Mouse (Mus musculus): Measurements from ENCODE around the gene Mtfr1l.

Mtfr1l gene

DNA sequence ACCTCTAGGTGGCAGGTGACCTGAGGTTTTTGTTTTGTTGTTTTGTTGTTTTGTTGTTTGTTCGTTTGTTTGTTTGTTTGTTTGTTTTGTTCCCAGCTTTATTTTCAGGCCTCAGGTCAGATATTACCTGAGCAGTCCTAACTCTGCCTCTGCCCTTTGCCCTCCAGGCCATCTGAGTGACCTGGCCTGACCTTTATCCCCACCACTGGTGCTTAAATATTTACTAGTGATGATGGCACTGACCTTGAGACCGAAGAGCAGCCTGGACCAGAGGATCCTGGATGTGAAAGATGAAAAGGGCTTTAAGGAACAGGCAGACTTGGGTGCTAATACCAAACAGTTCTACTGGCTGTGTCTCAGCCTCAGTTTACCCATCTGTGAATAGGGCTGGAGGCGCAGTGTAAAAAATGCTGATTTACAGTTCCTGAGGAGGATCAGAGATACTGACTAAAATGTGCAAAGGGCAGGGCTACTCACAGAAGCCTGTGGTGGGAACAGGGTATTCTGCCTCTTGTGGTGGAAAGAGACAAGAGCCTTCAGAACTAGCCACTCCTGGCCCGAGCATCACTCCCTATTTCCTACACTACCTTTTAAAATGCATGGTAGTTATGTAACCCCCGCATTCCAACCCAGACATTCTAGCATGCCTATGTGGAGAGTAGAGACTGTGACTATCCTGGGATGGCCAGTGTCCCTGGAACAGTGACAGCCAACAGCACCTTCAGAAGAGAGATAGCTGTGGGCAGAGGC, 49.9 kb downstream of the Mtfr1l start:
- DNase-seq, result no peak

DNA sequence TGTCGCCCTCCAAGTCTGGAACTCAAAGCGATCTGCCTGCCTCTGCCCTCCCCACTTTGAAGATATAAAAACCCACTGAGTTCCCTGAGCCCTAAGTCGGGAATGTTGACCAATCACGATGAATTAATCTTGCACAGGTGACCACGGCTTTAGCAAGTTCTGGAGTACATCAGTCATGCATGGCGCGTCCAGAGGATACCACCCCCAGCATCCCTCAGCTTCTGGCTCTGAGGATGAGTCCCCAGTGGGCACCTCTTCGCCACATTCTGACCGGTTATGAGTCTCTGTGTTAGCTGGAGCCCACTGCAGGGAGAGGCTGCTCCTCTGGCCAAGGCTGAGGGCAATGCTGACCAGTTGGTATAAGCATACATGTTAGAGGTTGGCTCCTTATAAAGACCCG, 51.0 kb downstream of the Mtfr1l start:
- DNase-seq, result no peak

DNA sequence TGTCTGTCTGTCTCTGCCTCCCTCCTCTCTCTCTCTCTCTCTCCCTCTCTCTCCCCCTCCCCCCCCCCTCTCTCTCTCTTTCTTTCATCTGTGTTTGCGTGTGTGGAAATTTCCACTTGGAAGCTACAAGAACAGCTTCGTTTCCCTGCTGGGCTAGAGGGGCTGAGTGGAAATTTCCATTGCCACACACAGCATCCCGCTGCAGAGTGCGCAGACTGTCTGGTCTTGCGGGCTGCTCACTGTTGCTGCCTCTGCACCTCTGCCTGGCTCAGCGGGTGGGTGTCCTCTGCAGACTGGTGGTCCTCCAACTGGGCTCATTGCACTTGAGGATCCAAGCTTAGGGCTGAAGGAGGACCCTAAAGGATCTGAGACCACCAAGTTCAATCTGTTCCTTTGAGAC, 51.5 kb downstream of the Mtfr1l start:
- no peak for DNase-seq

DNA sequence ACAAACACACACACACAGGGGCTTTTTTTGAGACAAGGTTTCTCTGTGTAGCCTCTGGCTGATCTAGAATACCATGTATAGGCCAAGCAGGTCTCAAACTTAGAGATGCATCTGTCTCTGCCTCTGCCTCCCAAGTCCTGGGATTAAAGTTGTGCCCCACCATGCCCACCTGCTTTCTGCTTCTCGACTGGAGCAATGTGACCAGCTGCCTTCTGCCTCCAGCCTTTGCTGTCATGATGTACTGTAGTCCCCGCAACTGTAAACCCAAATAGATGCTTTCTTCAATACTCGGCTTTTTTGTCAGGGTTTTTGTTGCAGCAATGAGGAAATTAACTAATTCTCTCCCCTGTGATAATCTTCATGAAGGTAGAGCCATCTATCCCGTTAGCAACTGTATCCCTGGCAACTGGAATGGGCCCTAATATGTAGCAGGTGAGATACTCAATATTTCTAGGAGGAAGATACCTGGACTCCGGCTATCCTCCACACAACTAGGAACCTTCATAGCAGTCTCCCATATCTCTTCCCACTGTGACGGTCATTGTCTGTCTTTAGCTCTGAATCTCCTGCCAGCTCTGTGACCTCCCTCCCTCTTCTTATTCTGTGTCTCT, 52.0 kb downstream of the Mtfr1l start:
- no peak for DNase-seq

DNA sequence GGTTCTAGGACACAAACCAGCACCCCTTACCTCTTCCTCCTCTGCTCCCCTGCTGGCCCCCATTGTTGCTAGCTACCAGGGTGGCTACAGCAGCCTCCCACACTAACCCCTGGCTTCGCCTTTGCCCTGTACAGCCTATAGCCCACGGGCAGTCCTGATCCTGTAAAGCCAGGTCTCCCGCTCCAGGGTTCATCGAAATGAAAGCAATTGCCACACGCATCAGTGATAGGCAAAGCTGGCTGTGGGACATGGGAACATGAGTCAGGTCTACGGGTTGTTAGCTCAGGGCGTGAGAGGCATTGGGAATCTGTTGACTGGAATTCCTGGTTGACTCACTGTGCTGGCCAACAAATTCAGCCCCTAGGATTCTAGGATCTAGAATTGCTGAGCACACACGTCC, 52.7 kb downstream of the Mtfr1l start:
- no peak for DNase-seq

DNA sequence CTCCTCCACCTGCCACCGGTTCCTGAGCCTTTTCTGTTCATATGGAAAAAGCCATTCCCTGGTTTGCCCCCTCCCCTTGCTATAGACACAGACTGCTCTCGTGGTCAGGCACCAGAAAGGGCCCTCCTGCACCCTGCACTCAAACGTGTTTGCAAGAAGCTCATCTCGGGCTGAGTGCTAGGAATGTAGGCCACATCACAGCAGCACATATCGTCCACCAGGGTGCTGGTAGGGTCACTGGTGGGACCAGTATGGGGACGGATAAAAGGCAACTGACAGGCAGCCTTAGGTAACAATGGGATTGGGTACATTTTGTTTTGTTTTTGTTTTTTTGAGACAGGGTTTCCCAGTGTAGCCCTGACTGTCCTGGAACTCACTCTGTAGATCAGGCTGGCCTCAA, 53.9 kb downstream of the Mtfr1l start:
- no peak for DNase-seq

DNA sequence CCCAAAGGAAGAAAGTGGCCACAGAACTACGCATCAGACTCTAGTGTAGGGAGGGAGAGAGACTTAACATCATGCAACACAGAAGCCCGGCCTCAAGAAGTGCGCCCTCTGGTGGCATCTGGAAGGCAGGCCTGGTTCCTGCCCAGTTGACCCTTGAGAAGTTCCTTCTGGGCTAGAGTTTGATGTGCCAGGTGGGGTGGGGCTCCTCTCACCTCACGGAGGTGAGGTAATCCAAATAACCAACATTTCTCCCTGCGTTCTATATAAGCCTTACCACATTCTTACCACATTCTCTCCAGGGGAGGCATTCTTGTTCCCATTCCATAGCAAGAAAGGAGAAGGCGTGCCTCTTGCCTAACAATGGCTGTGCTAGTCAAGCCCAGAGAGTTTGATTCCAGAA, 54.3 kb downstream of the Mtfr1l start:
- peak; percentile 78 for DNase-seq

DNA sequence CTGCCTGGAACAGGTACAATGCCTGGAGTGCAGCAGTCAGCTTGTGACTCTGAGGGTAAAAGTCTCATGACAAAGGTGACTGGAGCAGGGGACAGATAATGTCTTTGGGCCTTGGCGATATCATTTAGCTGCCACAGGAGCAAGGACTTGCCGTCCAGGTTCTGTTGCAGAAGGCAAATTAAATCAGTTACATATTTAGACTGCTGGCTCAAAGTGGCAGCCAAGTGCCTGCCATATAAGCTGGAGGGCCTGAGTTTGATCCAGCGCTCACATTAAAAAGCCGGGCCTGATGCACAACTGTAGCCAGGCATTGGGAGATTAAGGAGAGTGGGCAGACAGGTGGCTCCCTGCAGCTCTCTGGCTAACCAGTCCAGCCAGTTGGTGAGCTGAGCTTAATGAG, 55.3 kb downstream of the Mtfr1l start:
- DNase-seq, result no peak

DNA sequence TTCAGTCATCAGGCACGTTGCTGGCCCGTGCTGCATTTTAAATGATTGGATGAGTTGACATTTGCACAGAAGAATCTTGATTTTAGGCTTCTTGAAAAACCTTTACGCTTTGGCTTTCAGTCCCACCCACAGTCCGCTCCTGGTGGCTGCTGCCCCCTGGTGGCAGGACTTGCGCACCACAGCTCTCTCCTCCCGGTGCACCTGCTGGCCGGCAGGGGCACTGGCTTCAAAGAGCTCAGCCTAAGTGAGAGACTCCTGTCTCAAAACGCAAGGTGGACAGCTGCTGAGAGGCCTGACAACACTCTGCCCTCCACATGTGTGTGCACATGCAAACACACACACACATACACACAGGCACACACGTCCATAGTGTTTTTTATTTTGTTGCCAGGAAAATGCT, 57.2 kb downstream of the Mtfr1l start:
- peak; percentile 98 for DNase-seq

DNA sequence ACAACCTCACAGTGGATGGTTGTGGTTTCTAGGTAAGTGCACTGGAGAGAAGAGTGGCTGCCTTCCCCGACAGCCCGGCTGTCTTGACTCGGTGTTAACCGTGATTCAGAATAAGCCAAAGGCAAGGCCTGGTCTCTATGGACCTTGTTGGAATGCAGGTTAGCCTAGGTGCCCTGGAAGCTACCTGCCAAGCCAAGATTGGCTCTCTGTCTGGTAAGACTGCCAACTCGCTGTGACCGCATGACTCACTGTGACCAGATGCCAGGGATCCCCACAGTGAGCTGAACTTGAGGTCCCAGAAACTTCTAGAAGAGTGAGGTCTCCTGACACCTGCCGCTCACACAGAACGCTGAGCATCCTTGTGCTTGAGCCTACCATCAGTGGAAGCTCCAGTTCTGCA, 58.3 kb downstream of the Mtfr1l start:
- DNase-seq, result no peak

Data from right cerebral cortex, postnatal 4 days (tissue).